Mouse (Mus musculus) adrenal gland (tissue): Measurements from ENCODE around the gene Hist1h4m.
"Not testable (repeated sequence)": the region's sequence is repeated elsewhere in the genome, so short reads cannot be mapped to it uniquely, and the experiment has no call there.

Experiments used
- intact Hi-C: fragments of 180-260 bp; cut with DNase I; formaldehyde crosslinking; loops from one replicate; pipeline ENCODE4 v1.15.1; 2025

Gene Hist1h4m

DNA sequence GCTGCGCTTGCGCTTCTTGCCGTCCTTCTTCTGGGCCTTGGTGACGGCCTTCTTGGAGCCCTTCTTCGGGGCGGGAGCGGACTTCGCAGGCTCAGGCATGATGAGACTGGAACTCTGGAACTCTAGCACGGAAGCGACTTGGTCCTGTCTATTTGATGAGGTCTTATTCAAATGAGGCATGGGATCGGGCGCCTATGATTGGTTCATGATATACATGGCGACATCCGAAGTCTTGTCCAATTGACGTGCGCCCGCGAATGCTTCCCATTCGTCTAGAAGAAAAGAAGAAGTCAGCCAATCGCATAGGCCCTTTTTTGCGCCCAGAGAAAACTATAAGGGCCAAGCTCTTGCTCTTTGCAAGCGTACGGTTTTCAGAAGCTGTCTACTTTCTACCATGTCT is 1.5 kb upstream of the Hist1h4m start, which contains the start of the genes Hist1h2bq and Hist1h2ao:
TSS of gene Hist1h2bq (minus strand) at position 125 of the 400 bp plus-strand sequence.
TSS of gene Hist1h2ao (plus strand) at position 393 of the 400 bp plus-strand sequence.
- intact Hi-C loops: not testable (repeated sequence)

- intact Hi-C loops: not testable (repeated sequence)
These were observed 472 bp upstream of the Hist1h4m start for GRCm38 (mm10) chr13:21811074-21811473.

DNA sequence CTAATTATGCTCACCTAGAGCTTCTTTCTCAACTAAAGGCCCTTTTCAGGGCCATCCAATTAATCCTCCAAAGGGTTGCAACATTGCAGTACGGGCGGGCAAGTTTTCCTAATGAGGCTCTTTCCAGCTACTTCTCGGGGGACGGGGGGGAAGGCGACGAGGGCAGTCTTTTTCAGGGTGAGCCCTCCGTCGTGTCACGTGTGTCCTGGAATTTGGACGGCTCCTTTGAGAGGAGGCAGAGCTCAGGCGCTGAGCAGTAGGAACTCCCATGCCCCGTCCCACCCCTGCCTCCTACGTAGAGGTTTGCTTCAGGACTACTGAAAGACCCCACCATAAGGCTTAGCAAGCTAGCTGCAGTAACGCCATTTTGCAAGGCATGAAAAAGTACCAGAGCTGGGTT is 546 bp downstream of the Hist1h4m start:
- intact Hi-C loops: not testable (repeated sequence)

- intact Hi-C loops: not testable (repeated sequence)
These were observed 8.7 kb downstream of the Hist1h4m start for GRCm38 (mm10) chr13:21820082-21820890.

GRCm38 (mm10) chr13:21828511-21828910 is 17.0 kb downstream of the Hist1h4m start:
- intact Hi-C loops: no loop called here

GRCm38 (mm10) chr13:21830344-21830743 is 18.8 kb downstream of the Hist1h4m start:
- intact Hi-C loops: no loop called here

DNA sequence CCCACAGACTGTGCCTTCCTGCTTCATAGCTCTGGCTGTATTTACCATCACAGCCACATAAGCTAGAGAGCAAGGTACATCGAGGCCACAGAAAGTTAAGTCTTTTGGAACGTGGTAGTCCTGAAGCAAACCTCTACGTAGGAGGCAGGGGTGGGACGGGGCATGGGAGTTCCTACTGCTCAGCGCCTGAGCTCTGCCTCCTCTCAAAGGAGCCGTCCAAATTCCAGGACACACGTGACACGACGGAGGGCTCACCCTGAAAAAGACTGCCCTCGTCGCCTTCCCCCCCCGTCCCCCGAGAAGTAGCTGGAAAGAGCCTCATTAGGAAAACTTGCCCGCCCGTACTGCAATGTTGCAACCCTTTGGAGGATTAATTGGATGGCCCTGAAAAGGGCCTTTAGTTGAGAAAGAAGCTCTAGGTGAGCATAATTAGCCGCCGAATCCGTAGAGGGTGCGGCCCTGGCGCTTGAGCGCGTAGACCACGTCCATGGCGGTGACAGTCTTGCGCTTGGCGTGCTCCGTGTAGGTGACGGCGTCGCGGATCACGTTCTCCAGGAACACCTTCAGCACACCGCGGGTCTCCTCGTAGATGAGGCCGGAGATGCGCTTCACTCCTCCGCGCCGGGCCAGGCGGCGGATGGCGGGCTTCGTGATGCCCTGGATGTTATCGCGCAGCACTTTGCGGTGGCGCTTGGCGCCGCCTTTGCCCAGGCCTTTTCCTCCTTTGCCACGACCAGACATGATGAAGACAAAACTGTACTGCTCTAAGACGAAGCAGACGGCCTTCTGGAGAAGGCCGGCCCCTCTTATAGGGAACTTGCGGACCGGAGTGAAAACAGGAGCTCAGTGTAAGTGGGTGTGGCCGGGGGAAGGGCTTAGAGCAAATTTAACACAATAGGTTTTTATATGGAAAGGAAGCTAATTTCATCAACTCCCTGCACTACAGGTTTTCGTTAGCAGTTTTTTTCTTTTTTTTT is 20.2 kb downstream of the Hist1h4m start, which contains the start of gene Hist1h4n:
TSS of gene Hist1h4n (minus strand) at position 779 of the 977 bp plus-strand sequence.
- intact Hi-C loops: not testable (repeated sequence)

DNA sequence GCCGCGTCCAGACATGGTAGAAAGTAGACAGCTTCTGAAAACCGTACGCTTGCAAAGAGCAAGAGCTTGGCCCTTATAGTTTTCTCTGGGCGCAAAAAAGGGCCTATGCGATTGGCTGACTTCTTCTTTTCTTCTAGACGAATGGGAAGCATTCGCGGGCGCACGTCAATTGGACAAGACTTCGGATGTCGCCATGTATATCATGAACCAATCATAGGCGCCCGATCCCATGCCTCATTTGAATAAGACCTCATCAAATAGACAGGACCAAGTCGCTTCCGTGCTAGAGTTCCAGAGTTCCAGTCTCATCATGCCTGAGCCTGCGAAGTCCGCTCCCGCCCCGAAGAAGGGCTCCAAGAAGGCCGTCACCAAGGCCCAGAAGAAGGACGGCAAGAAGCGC is 21.9 kb downstream of the Hist1h4m start, which contains the start of the genes Hist1h2ap and Hist1h2br:
TSS of gene Hist1h2ap (minus strand) at position 47 of the 400 bp plus-strand sequence.
TSS of gene Hist1h2br (plus strand) at position 283 of the 400 bp plus-strand sequence.
- intact Hi-C loops: not testable (repeated sequence)

GRCm38 (mm10) chr13:21840508-21840907 is 29.0 kb downstream of the Hist1h4m start:
- intact Hi-C loops: not testable (repeated sequence)

DNA sequence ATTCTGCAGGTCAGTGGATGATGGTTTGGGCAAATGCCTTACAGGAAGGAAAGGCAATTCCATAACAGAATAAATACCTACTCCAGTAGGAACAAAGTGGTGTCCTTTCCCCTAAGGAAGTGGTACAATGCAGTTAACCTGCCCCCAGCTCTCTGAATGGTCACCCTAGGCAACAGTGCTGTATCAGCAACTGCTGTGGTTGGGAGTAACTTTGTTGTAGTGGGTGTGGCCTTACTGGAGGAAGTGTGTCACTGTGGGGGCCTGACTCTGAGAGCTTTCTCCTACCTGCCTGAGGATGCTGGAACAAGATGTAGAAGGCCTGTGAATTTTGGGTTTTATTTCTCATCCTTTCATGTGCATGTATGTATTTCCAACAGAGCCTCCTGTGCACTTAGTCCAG is 34.8 kb downstream of the Hist1h4m start:
- intact Hi-C loops: not testable (repeated sequence)

DNA sequence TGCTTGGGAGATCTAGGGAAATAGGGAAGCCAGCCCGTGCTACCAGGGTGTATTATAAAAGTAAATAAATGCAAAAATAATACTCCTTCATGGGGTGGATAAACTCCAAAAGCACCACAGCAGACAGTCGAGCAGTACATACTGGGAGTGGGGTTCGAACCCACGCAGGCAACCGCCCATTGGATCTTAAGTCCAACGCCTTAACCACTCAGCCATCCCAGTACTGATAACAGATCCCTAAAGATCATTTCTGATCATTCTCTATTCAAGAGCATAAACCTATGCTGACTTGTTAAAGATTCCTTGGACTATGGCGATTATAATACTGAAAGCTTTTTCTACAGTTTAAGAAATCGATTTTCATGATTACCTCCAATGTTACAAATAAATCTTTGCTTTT is 36.3 kb downstream of the Hist1h4m start:
- intact Hi-C loops: no loop called here

DNA sequence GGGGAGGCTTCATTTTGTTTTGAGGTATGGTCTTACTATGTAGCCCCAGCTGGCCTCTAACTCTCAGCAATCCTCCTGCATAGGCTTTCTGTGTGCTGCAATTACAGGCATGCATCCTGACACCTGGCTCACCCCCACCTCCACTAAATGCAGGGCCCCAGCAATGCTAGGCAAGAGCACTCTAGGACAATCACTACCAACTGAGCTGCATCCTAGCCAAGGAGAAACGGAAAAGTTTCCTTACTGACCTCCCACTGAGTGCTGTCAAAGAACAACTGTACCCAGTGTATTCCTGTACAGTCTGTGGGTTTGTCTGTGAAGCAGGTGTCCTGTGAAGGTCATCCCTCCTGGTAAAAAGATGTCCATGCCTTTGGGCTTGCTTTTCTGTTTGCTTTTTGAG is 39.1 kb downstream of the Hist1h4m start:
- intact Hi-C loops: not testable (repeated sequence)

- intact Hi-C loops: no loop called here
These were observed 40.8 kb downstream of the Hist1h4m start for GRCm38 (mm10) chr13:21852215-21852945.

DNA sequence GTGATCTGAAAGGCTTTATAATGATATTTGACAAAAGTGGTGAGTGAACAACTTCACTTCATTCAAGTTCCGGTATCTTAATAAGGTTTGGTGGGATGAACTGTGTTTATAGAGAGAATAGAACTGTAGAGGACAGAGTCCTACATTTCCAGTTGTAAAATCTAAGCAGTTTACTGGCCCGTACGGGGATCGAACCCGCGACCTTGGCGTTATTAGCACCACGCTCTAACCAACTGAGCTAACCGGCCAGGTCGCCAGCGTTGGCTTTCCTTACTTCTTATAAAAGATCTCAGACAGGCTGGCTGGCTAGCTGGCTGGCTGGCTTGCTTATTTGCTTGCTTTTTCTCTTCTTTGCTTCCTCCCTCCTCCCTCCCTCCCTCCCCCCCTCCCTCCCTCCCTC is 43.6 kb downstream of the Hist1h4m start:
- intact Hi-C loops: no loop called here

DNA sequence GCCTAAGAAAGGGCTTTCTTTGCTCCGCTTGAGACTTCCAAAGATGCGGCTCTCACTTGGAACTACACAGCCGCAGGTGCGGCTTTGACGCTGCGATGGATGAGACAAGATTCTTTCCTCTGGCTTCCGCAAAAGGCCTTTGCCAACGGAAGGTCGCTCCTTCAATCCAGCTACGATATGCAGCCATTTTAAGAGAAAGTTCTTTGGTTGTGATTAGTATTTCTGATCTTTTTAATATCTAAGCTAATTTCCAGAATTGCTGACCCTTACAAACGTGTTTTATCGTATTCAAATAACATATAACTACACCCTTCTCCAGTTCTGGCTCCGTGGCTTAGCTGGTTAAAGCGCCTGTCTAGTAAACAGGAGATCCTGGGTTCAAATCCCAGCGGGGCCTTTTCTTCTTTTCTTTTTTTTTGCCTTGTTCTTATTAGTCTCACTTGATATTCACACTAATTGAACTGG is 44.2 kb downstream of the Hist1h4m start:
- intact Hi-C loops: no loop called here

- intact Hi-C loops: no loop called here
These were observed 50.1 kb downstream of the Hist1h4m start for GRCm38 (mm10) chr13:21861608-21862007.
